Mouse (Mus musculus) regulatory T cell (primary cell): ENCODE measurements around the gene Rex1bd.

Source experiments
- in situ Hi-C: fragments of 300-600 bp; cut with MboI, MseI; formaldehyde crosslinking; loops from one replicate; pipeline ENCODE4 v1.15.1; 2025; ENCODE audit warnings: high pct_unique_total_duplicates

Gene Rex1bd

DNA sequence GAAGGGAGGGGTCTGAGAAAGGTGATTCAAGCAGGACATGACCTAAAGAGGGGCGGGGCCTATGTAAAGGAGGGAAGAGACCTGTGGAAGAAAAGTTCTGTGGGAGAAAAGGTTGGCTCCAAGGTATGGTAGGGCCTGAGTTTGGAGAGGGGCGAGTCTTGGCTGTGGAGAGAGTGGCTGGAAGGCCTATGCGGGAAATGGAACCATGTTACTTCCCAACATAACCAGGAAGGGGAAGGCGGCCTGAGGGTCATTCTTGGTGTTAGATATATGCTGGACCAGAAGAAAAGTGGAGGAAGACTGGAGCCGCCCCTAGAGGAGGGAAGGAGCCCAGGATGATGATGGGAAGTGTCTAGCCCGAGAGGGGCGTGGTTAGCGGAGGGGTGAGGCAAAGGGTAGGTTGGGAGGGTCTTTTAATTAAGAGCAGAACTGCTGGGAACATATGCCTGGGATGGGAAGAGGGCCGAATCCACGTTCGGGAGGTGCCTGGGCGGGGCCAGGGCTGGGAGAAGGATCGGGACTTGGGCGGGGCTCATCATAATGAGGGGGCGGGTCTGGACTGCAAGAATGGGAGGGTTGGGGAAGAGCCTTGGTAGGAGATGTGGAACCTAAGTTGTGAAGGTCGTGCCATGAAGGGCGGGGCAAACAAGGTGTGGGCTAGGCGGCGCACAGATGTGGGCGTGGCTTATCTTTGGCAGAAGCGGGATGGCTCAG is 29.1 kb downstream of the Rex1bd start:
- in situ Hi-C loops = no loop called here

DNA sequence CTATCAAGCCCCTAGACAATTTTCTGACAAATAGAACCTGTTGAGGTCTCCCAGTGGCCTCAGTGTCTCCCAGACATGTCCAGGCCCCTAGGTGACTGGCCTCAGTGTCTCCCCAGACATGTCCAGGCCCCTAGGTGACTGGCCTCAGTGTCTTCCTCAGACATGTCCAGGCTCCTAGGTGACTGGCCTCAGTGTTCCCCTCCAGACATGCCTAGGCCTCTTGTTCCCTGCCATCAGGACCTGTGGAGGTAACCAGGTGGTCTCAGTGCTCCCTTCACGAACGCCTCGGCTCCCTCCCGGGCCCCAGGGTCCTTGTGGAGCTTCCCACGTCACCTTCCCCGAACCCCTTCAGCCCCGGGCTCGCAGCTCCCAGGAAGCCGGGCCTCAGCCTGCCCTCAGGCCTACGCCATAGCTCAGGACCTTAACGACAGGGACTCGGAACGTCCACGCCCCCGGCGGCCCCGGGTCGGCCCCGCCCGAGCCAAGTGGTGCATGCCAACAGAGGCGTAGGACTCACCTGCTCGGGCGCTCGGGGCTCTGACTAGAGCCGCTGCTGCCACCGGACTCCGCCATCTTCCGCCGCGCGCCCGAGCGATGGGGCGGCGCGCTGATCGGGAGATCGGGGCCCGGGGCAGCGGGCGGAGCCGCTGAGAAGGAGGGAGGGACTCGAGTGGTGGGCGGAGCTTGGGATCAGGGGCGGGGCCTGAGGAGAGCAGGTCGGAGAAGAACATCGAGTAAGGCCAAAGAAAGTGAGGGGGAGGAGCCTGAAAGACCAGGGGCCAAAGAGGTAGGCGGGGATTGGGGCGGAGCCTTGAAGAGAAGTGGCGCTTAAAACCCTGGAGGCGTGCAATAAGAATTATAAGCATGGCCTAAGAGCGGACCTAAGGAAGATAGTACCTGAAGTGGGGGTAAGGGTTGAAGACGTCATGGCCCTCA is 30.0 kb downstream of the Rex1bd start, which contains the start of gene Klhl26:
Klhl26 (minus strand) TSS at position 636 of the 936 bp plus-strand sequence.
- in situ Hi-C loops = no loop called here

DNA sequence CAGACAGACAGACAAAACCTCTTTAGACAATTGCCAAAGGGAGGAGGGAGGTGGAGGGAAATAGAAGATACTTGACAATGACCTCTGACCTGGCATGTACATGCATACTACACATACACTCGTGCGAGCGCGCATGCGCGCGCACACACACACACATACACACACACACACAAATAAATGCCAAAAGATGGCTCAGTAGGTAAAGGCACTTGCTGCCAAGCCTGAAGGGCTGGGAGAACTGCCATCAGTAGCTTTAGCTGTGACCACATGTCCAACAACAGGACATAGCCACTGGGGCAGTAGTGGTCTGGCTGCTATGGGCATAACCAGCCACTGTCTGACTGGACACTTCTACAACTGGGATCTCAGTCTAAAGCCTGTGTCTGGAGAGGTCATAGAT is 34.7 kb downstream of the Rex1bd start:
- in situ Hi-C loops = no loop called here

DNA sequence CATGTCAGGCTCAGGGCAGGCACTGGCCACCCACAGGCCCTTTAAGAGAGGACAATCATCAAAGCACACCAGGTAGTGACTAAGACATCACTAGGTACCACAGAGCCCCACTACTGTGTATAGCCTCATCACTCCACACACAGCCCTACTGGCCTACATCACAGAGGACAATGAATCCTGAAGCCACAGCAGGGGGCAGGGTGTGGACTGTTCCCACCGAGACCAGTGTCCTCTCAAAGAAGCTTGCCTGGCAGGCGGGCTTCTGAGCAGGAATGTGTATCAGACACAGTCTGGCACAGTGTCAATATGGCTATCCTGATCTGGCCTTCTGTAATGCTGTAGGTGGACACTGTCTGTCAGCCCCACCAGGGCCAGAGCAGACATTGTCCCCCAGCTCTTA is 36.6 kb downstream of the Rex1bd start:
- in situ Hi-C loops = no loop called here

DNA sequence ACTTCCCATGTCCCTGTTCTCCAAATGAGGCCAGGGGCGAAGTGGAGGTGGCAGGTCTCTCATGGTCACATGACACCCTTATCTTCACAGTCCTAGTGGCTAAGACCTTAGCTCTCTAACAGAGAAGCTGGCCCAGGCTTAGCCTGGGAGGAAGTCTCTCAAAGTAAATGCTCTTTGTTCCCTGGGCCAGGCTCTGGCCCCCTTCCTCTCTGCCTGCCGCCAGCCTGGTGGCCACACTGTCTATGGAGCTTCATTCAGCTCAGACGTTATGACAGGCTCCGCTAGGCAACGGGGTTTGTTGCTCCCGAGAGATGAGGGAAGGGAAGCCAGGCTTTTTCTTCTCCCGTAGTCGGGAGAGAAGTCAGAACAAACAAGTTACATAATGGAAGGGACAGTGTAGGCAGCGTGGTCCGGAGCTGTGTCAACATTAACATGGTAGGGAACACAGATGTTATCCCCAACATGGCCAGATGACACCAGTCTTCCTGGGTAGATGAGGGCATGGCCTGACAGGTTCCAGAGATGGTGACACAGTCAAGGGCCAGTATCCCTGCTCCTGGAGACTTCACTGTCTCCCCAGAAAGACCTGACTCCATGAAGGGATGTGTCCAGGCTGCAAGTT is 37.1 kb downstream of the Rex1bd start:
- in situ Hi-C loops = no loop called here

DNA sequence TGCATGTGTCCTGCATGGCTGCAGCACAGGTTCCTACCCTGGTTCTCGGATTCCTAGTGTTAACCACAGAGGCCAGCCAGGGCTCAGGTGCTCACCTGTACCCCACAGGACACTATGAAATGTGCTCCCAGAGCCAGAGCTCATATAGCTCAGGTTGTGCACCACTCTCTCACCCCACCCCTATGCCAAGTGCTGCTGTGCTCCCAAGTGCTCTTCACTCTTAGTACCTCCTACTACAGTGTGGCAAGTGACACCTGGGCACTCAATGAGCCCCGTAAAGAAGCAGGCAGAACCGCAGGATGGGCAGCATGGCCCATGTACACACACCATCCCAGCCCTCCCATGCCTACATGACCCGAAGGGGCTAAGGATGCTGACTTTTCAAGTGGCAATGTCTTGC is 37.8 kb downstream of the Rex1bd start:
- in situ Hi-C loops = no loop called here

DNA sequence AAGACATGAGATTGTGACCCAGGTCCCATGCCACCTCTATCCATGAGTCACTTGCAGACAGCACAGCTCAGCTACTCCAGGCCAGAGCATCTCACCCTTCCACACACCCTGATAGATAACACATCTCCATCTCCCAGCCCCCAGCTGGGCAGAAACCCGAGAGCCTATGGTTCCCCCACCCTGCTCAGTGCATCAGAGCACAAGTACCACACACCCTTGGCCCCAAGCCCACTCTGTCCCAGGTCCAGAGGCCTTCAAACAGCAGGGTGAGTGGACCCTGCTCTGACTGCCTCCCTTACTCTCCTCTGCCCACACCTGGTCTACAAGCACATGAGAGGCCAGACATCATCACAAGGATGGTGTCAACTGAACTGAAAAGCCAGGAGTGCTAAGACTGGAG is 38.6 kb downstream of the Rex1bd start:
- in situ Hi-C loops = no loop called here

DNA sequence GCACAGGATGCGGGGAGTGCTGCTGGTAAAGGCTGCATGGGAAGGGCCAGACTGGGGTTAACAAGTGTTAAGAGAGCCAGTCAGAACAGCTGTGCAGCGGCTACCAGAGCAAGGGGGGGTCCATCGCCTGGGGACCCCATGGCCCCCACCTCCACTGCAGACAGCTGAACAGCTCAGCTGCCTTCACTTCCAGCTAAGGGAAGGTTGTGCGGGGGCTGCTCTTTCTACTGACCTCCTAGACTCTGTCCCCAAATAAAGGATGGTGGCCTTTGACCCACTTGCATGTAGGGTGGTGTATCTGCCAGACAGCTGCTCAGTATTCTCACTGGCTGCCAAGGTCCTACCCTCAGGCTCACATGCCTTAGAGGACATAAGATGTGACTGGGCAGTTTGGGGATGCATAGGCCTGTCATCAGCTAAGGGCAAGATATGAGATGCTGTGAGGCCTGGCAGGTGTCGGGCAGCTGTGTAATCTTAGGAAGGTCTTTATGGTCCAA is 39.3 kb downstream of the Rex1bd start:
- in situ Hi-C loops = no loop called here

DNA sequence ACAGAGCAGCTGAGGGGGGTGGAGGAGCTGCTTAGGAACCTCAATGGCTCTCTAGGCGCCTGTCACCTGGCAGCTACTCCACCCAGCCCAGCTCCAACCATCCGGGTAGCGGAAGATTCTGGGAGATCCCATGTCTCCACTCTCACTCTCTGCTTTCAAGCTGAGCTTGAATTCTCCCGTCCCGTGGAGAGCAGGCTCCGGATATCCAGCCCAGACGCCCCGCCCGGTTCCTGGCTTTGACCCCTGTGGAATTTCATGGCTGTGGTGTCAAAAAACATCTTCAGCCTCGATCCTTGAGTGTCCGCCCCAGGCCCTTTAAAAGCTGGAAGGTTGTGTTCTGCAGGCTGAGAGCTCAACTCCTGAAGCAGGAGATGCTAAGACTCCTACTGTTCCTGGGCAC is 39.8 kb downstream of the Rex1bd start:
- in situ Hi-C loops = no loop called here

DNA sequence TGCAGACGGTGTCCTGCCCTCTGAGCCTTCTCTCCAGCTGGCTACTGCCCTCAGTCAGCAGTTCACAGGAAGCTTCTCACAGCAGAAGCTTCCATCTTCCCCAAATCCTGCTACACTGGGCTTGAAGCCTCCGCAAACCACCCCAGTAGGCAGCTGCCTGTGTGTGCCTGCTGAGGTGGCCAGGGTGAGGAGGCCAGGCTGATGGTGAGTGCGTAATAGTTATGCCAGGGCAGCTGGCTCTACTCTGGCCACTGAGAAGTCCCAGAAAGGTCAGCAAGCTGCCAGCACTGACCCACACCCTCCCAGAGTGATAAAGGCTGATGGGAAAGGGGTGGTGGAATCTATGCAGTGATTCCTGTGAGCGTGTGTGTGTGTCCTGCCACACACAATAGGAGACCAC is 40.2 kb downstream of the Rex1bd start:
- in situ Hi-C loops = no loop called here

DNA sequence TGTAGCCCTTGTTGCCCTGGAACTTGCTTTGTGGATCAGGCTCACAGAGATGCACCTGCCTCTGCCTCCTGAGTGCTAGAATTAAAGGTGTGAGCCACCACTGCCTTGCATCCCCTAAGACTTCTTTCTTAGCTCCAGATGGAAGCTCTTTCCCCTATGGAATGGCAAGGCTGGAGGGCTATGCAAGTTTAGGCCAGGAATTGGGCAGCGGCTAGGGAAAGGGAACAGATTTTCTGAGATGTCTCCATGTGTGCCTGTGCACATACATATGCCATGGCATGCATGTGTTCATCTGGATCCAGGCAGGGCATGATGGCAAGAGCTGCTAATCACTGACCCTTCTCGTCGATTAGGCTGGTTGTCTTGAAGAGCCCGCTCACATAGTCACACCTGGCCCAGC is 40.9 kb downstream of the Rex1bd start:
- in situ Hi-C loops = no loop called here

DNA sequence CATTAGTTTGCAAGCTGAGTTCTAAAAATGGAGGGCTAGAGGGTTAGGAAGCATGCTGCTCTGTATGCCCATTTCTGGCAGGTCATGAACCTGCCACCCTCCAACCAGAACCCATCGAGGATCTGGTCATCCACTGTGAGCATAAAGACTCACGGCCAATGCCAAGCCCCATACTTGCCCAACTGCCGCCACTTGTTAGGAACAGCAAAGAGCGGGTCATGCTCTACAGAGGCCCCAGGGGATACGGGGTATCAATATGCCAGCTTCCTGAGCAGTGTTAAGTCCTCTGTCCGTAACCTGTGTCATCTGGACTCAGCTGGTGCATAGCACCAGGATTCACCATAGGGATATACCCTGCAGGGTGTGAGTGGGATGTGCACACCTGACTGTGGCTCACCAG is 42.4 kb downstream of the Rex1bd start:
- in situ Hi-C loops = no loop called here

DNA sequence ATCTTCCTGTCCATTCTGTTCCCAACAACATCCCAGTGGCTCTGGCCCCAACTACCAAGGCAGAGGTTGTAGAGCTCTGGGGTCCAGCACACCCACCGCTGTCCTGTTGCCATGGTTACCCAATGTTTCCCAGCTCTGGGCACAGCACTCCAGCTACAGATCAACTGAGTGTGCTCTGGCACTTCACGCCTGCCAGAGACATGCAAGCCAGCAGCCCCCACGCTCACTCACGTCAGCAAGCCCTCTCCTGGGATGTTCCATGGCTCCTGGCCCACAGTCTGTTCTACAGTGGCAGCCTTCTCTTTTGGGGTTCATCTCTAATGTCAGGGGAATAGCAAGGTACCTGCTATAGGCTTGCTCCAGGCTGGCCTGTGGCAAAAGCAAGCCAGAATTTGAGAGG is 43.2 kb downstream of the Rex1bd start:
- in situ Hi-C loops = no loop called here

DNA sequence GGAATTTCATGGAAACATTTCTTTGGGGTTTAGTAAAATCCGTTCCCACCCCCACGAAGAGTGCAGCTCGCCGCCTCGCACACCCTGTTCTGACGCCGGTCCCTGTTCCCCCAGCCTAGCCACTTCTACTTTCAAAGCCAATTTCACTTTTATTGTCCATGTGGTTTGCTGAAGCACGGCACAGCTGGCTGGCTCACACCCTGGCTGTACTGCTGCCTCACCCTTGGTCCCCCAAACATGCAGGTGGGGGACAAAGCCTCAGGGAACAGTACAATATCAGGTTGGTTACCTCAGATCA is 44.1 kb downstream of the Rex1bd start:
- in situ Hi-C loops = no loop called here

DNA sequence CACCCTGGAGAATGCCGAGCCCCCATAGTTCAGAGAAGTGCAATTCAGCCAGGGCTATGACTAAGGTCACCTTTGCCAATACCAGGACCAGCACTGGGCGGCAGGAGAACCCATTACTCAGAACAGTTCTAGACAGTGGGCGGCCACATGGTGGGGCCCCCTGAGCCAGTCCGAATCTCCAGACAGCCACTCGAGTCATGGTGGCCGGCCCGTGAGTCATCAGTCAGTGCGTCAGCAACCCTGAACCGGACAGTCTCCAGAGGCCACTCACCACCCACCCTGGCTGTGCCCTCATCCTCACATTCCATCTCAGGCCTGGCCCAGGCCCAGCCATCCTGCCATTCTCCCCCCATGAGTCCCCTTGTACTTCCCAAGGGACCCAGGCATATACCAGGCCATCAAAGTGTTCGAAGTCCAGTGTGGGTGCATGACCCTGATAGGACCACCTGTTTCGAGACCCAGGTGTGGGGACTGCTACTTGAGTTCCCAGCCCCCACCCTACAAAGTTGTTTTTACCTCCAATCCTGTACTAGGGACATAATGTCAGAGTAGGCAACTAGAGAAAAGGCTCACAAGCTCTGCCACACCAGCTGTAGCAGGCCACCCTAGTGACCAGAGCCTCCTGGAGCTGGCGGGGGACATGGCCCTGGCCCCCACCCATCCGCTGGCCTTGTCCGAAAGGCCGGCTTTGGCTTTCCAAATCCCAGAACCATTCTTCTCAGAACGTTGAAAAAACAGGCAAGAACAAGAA is 44.6 kb downstream of the Rex1bd start:
- in situ Hi-C loops = no loop called here

DNA sequence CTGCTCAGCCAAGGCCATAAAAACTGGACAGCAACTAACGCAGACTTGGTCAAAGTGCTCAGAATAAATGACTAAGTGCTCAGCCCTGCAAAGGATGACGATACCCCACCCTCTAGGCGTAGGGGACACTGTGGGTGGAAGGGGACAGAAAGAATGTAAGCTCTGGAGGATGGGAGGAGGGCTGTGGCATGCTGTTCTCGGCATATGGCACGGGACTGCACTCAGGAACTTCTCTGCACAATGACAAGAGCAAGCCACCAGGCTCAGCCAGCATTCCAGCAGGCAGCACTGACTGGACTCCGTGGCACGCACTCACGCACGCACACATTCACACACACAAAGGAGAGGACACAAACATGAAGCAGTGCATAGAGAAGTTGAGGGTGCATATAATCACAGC is 45.9 kb downstream of the Rex1bd start:
- in situ Hi-C loops = no loop called here

DNA sequence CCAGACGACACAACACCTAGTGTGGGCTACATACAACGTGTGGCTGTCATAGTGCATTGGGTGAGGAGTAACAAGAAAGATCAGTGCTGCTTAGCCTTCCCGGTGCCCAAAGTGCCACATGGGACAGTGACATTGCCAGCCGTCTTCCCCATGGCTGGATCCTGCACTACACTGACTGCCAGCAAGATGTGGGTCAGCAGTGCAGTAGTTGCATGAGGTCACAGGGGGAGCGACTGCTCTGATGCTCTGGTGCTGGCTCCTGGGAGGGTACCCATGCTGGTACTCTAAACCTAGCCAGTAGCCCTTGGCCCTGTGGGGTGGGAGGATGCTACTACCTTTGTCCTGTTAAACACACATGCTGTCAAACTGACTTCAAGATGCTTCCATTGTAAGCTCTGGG is 46.4 kb downstream of the Rex1bd start:
- in situ Hi-C loops = no loop called here

DNA sequence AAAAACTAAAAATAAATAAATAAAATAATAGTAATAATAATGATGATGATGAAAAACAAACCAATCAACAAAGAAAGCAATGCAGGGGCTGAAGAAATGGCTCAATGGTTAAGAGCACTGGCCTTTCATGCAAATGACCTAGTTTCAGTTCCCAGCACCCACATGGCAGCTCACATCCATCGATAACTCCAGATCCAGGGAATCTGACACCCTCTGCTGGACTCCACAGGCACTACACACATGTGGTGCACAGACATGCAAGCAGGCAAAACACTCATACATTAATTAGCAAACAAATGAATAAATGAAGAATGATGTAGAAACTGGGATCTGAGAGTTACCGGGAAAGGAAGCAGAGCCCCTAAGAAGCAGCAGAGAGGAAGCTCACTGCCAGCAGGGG is 46.9 kb downstream of the Rex1bd start:
- in situ Hi-C loops = no loop called here

DNA sequence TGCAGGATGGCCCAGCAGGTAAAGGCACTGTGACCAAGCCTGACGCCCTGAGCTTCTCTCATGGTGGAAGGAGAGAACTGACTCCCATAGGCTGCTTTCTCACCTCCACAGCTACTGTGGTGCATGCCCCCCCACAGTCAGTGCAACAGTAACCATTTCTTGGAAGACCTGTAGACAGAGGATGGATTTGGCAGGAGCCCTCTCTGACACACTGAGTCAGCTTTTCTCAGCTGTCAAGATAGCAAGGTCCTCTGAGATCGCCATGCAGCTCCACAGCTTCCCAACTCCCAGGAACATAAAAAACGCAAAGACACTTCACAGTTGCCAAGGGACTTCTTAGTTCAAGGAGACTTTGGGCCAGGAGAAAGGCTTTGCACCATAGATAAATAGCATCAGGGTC is 48.1 kb downstream of the Rex1bd start:
- in situ Hi-C loops = no loop called here

DNA sequence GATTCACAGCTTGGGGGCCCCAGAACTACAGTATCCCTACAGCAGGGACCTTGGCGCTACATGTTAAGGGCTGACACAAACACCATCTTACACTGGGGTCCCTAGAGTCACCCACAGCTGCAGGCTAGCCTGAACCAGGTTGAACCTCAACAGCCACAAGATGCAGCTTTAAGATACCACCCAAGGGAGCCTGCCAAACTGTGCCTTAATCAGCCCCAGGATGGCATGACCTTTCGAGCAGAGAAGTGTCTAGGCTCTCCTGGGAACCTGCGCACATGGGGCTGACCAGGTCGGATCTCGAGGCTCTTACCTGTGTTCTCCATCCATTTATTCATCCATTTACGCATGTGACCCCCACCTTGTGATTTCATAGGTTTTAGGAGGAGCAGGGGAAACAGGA is 48.7 kb downstream of the Rex1bd start:
- in situ Hi-C loops = no loop called here

DNA sequence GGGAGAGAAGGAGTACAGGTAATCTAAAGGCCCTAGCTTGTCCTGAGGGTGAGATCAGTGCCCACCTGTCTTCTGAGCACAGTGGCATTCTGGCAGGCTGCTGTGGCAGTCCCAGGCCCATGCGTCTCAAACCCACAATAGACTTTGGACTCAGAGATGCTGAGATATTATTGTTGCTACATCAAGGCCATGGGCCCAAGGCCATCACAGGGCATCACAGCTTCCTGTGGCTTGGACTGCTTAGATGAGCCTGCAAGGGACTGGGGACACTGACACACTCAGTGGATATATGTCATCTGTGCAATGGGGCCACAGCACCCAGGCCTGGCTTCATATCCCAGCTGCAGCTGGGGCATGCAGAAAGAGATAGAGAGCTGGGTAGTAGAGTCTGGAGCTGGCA is 49.6 kb downstream of the Rex1bd start:
- in situ Hi-C loops = no loop called here
